Mouse (Mus musculus) WW6 (cell line): ENCODE data around the gene Piezo1.
"Not testable (repeated sequence)": the region's sequence is repeated elsewhere in the genome, so short reads cannot be mapped to it uniquely, and the experiment has no call there.

Experiments used
- DNase-seq: peaks from one replicate; pipeline ENCODE4 v3.0.0-alpha.2; 2013; ENCODE audit warnings: low read depth, low spot score

Gene Piezo1

GRCm38 (mm10) chr8:122551265-122552051 is at the start of gene Piezo1:
Gene Piezo1, minus strand, starts transcription at chr8:122551329.
- peak; percentile 92 for DNase-seq

DNA sequence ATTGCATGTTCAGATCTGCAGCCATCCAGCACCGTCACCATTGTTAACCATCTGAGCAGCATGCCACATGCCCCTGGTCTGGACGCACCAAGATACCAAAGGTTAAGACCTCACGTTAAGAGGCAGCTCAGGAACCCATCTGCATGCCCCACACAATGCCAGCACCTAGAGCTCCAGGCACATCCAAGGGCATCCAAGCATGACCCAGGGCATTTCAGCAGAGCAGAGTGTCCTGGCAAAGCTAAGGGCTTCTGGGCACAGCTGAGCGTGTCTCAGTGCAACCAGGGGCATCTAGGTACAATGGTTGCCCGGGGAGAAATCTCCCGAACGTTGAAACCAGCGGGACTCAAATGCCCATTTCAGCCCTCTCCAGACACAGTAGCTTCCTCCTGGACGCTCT is 49.5 kb upstream of the Piezo1 start:
- DNase-seq: no peak

- no peak for DNase-seq
Measured at GRCm38 (mm10) chr8:122596031-122596430, 44.9 kb upstream of the Piezo1 start.

DNA sequence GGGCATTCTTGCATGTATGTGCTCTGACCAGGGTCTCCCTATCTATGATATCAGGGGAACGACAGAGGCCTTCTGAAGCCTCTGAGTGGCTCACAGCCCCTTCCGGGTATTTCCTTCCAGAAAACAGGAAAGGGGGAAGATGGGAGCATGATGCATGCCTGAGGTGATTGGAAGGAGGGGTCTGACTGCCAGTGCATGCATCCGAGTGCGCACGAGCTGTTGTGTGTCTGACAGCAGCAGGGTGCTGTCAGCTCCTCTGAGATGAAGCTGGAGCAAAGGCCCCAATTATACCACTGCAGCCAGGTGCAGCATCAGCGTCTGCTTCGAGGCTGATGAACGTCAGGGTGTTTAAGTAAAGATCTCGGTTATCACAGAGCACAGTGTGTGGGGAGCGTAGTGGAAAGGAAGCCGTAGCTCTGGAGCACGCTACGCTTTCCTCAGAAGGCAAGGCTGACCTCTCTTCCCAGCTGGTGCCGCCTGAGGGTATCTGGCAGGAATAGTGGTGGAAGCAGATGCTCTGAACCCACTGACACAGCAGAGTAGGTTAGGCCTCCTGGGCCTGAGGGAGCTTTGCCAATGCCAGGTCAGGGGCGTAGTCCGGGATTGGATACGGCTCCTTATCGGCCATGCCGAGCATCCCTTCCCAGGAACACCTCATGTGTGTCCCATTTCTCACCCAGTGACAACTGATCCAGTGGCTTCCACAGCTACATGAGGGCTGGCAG is 42.8 kb upstream of the Piezo1 start:
- no peak for DNase-seq

GRCm38 (mm10) chr8:122593240-122593639 is 42.1 kb upstream of the Piezo1 start:
- DNase-seq: no peak

DNA sequence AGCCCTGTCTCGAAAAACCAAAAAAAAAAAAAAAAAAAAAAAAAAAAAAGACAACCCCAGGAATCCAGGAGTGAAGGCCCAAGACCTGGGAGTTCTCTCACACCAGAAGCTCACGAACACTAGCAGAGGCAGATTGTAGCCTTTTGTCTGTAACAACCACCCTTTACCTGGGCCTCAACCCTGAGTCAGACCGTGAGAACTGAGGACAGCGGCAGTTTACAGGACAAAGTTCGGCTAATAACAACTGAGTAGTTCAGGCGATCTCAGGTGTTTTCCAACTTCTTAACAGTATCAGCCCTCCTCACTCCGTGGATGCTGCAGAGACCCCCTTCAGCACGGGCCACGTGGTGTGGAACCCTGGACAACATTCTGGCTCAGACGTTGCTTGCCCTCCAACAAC is 35.6 kb upstream of the Piezo1 start:
- no peak for DNase-seq

- no peak for DNase-seq
Measured at GRCm38 (mm10) chr8:122586171-122586570, 35.0 kb upstream of the Piezo1 start.

GRCm38 (mm10) chr8:122585411-122585891 is 34.3 kb upstream of the Piezo1 start:
- DNase-seq: no peak

GRCm38 (mm10) chr8:122584981-122585380 is 33.9 kb upstream of the Piezo1 start:
- no peak for DNase-seq

GRCm38 (mm10) chr8:122580926-122581325 is 29.8 kb upstream of the Piezo1 start:
- no peak for DNase-seq

DNA sequence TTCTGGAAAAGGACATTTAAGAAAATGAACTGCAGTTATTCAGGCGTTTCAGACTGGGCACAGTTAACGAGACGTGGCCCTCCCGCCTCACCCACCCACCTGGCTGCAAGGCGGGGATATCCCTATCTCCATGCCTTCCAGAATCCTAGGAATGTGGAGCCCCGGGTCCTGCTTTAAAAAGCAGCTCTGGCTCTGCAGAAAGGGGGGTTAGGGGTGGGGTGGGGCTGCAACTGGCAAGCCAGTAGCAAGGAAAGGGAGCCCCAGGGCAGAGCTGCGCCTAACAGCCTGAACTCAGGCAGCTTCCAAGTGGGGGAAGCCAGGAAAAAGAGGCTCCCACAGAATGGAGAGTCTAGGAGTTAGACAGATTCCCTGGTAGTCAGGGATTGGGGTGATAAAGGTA is 28.1 kb upstream of the Piezo1 start:
- no peak for DNase-seq

GRCm38 (mm10) chr8:122577116-122577515 is 26.0 kb upstream of the Piezo1 start:
- DNase-seq: no peak

DNA sequence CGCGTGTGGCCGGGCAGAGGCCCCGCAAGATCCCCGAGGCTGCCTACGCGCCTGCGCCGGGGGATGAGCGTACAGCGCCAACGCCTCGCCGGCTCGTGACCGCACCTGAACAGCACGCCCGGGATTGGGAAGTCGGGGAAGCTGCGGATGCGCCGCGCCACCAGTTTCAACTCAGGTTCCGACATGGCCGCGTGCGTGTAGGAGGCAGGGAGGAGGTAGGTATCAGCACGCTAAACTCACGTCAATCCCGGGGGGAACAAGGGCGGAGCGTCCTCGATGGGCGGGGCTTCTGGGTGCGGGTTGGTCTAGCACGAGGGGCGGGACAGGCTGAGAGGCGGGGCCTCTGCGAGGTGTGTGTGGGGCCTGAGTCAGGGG is 25.5 kb upstream of the Piezo1 start, which contains the start of gene Aprt:
TSS of gene Aprt (minus strand) at position 262 of the 375 bp plus-strand sequence.
- peak; percentile 93 for DNase-seq

DNA sequence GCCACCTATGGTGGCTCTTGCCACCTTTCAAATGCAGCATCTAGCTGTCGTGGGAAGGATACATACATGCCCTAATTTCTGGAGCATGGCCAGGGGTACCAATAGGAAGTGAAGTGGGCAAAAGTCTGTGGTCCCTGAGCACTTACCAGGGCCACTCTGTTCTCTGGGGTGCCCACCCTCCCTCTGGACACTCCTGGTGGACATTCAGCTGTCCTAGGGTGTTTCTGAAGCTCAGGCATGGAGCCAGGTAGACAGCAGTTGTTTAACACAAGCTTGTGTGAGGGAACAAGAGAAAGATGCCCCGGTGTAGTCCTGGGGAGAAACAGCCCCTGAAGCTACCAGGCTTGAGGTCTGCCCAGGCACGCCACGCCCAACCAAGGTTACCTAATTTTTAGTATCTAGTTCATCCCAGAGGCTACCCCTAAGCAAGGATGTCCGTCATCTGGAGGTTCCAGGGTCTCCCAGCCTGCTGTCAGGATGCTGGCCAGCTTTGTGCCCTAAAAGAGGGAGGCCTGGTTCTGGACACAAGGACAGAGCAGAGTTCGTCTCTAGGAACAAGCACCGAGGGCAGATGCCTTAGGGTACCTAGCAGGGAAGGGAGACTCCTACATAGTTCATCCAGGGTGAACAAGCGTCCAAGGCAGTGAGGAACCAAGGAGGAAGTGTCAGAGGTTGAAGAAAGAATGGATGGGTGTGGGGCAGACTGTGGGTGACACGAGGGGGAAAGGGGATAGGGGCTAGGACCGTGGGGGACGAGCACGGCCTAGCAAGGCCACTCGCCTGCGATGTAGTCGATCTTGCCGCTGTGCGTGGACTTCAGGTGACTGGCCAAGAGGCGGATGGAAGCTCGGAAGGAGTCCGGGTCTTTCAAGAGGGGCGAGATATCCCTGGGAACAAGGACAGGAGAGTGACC is 24.9 kb upstream of the Piezo1 start:
- DNase-seq: no peak

DNA sequence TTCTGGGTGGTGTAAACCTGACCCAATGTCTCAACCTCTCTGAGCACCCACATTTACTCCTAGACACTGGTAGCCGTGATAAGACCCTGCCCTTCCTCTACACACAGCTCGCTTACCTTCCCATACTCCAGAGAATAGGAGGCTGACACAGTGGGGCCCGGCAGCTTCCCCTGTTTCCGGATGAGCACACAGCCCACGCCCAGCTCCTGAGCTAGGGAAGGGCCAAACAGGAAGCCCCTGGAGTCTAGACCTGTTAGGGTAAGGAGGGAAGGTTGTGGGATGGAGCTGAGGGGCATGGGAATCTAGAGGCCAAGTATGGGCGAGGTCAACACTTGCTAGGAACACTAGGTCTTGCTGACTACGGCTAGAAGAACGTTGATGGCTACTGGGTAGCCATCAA is 24.2 kb upstream of the Piezo1 start:
- no peak for DNase-seq

DNA sequence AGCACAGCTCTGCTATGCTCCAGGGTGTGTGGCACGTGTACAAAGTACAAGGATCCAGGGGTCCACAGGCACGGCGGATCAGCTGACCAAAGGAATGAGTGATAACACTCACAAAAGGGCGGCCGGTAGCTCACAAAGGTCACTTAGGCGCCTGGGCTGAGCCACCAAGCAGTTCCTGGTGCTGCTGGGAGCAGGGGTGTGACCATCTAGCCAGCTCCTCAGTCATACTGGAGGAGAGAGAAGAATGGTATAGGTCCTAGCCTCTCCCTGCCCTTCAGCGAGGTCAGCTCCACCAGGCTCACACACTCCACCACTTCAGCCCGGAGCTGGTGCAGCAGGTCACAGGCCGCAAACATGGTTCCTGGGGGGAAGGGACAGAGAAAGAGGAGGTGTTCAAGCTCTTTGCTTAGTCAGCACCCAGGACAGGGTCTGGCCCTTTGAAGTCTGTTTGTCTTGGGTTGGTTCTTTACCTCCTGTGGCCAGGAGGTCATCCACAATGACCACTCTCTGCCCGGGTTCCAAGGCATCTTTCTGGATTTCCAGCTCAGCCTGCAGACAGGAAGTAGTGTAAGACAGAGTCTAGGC is 23.6 kb upstream of the Piezo1 start:
- no peak for DNase-seq

DNA sequence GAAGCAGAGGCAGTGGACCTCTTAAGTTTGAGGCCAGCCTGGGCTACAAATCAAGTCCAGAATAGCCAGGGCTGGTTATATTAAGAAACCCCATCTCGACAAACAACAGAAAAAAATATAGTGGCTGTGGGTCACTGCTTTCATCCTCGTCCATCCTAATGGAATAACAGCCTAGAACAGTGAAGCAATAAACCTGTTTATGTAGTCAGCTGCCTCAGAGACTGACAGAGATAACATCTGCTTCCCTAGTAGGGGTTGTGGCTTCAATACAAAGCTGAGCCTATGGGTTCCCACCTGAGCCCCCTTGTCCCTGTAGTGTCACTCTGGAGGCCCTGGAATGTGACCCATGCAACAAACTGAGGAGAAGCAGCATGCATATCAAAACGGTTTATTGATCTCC is 23.1 kb upstream of the Piezo1 start:
- DNase-seq: no peak

DNA sequence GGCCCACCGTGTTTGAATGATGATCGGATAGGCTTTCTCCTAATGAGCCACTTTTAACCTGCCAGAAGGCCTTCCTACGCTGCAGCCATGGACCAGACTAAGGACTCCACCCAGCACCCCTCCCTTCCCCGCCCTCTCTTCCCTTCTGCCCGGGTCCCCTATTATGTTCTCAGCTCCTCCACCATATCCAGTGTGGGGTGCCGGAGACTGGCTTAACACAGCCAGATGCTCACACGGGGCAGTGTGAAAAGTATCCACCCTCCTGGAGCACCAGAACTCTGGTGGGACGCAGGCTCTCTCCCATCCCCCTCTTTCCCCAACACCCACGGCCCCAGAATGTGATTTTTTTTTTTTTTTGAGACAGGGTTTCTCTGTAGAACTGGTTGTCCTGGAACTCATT is 22.4 kb upstream of the Piezo1 start:
- DNase-seq: no peak

GRCm38 (mm10) chr8:122573176-122573575 is 22.0 kb upstream of the Piezo1 start:
- not testable (repeated sequence) for DNase-seq

- DNase-seq: no peak
Measured at GRCm38 (mm10) chr8:122572751-122573150, 21.6 kb upstream of the Piezo1 start.

- no peak for DNase-seq
Measured at GRCm38 (mm10) chr8:122571750-122572267, 20.7 kb upstream of the Piezo1 start.
